Mouse (Mus musculus) forebrain, embryonic 12.5 days (tissue): ENCODE results near the gene Idh3b. TPM values are rescaled to one million over a fixed set of nuclear protein-coding genes. Genes with fewer than 3 reads are reported as not detected.

Source experiments
- ATAC-seq: fragments of 200-750 bp; cut with Nextera tagmentation; 2 replicates; pipeline ENCODE4 v1.8.0; 2017; ENCODE audit warnings: moderate TSS enrichment; ENCODE audit not compliant: low FRiP score
- H3K27ac ChIP-seq: fragments of 300-500 bp; sonication (generic); 2 replicates; pipeline ENCODE4 v1.5.1; 2016; ENCODE audit warnings: mild to moderate bottlenecking
- H3K27me3 ChIP-seq: fragments of 300-500 bp; sonication (generic); 2 replicates; pipeline ENCODE4 v1.6.1; 2016; ENCODE audit warnings: mild to moderate bottlenecking
- H3K36me3 ChIP-seq: fragments of 300-500 bp; sonication (generic); replicated peaks from 2 replicates; pipeline ENCODE4 v1.6.1; 2016; ENCODE audit warnings: mild to moderate bottlenecking
- H3K4me1 ChIP-seq: fragments of 300-500 bp; sonication (generic); 2 replicates; pipeline ENCODE4 v1.6.1; 2016
- H3K4me2 ChIP-seq: fragments of 300-500 bp; sonication (generic); 2 replicates; pipeline ENCODE4 v1.6.1; 2016; ENCODE audit warnings: mild to moderate bottlenecking, moderate library complexity
- H3K4me3 ChIP-seq: fragments of 300-500 bp; sonication (generic); replicated peaks from 2 replicates; pipeline ENCODE4 v1.5.1; 2016; ENCODE audit warnings: mild to moderate bottlenecking
- H3K9ac ChIP-seq: fragments of 300-500 bp; sonication (generic); 2 replicates; pipeline ENCODE4 v1.6.1; 2016; ENCODE audit warnings: mild to moderate bottlenecking
- H3K9me3 ChIP-seq: fragments of 300-500 bp; sonication (generic); 2 replicates; pipeline ENCODE4 v1.6.1; 2016
- WGBS: fragments of 180-500 bp; shearing (Covaris S2); methylation state at CpG from one replicate; pipeline ENCODE4 v1.1.7; 2016; 5-methylcytosine and 5-hydroxymethylcytosine counted together
- polyA plus RNA-seq: library from polyadenylated mRNA; unstranded; fragments of >200 nt; fragmentation: Nextera tagmentation; extraction: Ambion mirVana; gene quantifications from 2 replicates; pipeline ENCODE4 v1.2.1, GENCODE M21; 2016

Idh3b gene
- polyA plus RNA-seq, 1 experiment from 2014 or later = 130 TPM

DNA sequence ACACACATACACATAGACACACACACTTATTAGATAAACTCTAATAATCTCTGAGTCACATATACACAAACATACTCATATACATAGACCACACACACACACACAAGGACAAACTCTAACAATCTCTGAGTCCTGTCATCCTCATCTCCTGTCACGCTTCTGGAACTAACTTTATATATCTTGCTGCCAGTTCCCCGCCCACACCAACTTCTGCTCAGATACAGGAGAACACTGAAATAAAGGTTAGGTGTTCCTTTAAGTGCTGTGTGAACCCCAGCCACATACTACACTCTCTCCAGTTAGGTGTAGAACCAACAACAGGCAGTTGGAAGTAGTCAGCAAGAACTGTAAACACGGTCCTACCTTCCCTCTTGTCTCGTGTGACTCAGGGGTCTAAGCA is 23.5 kb downstream of the Idh3b start:
- 89% methylated on average over 4 of the region's 4 CpGs for WGBS
- Histone ChIP-seq H3K4me1 (no peaks in the 10 kb centered on the region), H3K27ac (no peak overlapping the region)

DNA sequence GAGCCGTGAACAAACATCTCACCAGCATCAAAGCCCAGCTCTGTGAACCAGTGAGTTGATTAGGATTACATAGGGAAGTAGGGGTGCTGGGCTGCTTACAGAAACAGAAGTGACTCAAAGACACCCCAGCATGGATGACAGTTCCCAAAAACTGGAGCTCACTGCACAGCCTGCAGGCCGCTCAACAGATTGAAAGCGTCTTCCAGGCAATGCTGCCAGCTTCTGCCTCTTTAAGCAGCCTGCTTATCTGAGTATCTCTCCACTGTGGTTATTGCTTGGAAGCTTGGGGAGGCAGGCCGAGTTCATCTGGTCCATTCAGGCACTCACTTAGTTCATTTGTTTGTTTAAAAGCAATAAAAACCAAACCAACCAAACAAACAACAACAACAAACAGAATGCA is 27.6 kb downstream of the Idh3b start:
- H3K9me3 ChIP-seq = no peaks in the 10 kb centered on the region
- no peaks in the 10 kb centered on the region for H3K4me1 ChIP-seq
- H3K27ac ChIP-seq = no peak overlapping the region
- ATAC-seq = no peak
- no peak overlapping the region for H3K4me3 ChIP-seq
- 86% methylated on average over 4 of the region's 4 CpGs for WGBS
- no peak overlapping the region for H3K9ac ChIP-seq
- H3K27me3 ChIP-seq = no peaks in the 10 kb centered on the region
- no peaks in the 10 kb centered on the region for H3K36me3 ChIP-seq
- H3K4me2 ChIP-seq = no peak overlapping the region

More for the DNA sequence above, 23.5 kb downstream of the Idh3b start:
- H3K9ac ChIP-seq = no peak overlapping the region
- H3K9me3 ChIP-seq = no peaks in the 10 kb centered on the region
- H3K4me3 ChIP-seq = no peak overlapping the region
- no peak overlapping the region for H3K4me2 ChIP-seq
- no peaks in the 10 kb centered on the region for H3K36me3 ChIP-seq
- H3K27me3 ChIP-seq = no peaks in the 10 kb centered on the region
- no peak for ATAC-seq

DNA sequence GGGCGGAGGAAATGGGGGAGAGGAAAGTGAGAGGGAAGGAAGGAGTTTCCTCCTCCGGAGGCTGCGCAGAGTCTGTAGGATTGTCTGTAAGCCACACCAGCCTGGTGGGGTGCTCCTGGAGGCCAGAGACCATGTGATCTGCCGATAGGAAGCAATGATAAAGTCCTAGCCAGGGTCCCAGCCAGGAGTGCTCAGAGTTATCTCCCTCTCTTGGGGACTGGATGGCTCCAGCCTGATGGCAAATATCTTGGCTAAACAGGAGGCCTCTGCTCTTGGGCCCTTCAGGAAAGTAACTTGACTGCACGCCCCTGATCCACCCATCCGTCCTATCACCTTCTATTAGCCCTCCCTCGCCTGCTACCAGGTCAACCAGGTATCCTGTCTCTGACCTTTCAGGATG is 36.1 kb downstream of the Idh3b start:
- H3K4me2 ChIP-seq = no peak overlapping the region
- no peak overlapping the region for H3K4me3 ChIP-seq
- WGBS = 84% methylated on average over 7 of the region's 7 CpGs
- H3K27ac ChIP-seq = no peak overlapping the region
- H3K27me3 ChIP-seq = no peaks in the 10 kb centered on the region
- H3K4me1 ChIP-seq = no peaks in the 10 kb centered on the region
- H3K36me3 ChIP-seq = no peaks in the 10 kb centered on the region
- no peaks in the 10 kb centered on the region for H3K9me3 ChIP-seq
- no peak overlapping the region for H3K9ac ChIP-seq
- no peak for ATAC-seq

DNA sequence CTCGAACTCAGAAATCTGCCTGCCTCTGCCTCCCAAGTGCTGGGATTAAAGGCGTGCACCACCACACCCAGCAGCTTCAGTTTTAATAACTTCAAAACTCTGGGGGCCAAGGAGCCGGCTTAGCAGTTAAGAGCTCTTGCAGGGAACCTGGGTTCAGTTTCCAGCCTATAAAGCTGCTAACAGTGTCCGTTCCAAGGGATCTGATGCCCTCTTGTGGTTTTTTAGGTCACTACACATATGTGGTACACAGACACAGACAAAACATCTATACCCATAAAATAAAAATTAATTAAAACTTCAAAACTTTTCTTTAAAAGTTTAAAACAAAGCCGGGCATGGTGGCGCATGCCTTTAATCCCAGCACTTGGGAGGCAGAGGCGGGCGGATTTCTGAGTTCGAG is 37.4 kb downstream of the Idh3b start:
- WGBS = 49% methylated on average over 9 of the region's 9 CpGs
- Histone ChIP-seq H3K27ac (no peak overlapping the region), H3K27me3 (no peaks in the 10 kb centered on the region), H3K9ac (no peak overlapping the region), H3K4me3 (no peak overlapping the region), H3K36me3 (no peaks in the 10 kb centered on the region), H3K4me2 (no peak overlapping the region), H3K4me1 (no peaks in the 10 kb centered on the region), H3K9me3 (no peaks in the 10 kb centered on the region)
- no peak for ATAC-seq

Other genes starting within 250 kb of the Idh3b start
- gene Tgm6, start 172.1 kb downstream of the Idh3b start, polyA plus RNA-seq = 0.06 TPM in 2 replicates
- gene Snrpb, start 105.1 kb downstream of the Idh3b start, polyA plus RNA-seq = 577 and 590 TPM in 2 replicates
- not detected in 2 replicates for gene Tmc2, start 89.4 kb downstream of the Idh3b start, polyA plus RNA-seq
- 366 and 374 TPM in 2 replicates for gene Nop56, start 10.1 kb downstream of the Idh3b start, polyA plus RNA-seq
- gene Ebf4, start 10.6 kb upstream of the Idh3b start, polyA plus RNA-seq = 2.7 and 2.9 TPM in 2 replicates
- 26.2 and 28.4 TPM in 2 replicates for gene Cpxm1, start 113.0 kb upstream of the Idh3b start, polyA plus RNA-seq
- gene Gm28372, start 120.7 kb upstream of the Idh3b start, polyA plus RNA-seq = not detected in 2 replicates
- not detected in 2 replicates for gene 1700020A23Rik, start 120.7 kb upstream of the Idh3b start, polyA plus RNA-seq
- 0.15 TPM in 1 of 2 replicates, not detected in the other for gene Tmem239, start 121.9 kb upstream of the Idh3b start, polyA plus RNA-seq
- gene Vps16, start 139.8 kb upstream of the Idh3b start, polyA plus RNA-seq = 133 and 137 TPM in 2 replicates
- 10.9 TPM in 2 replicates for gene Pced1a, start 140.2 kb upstream of the Idh3b start, polyA plus RNA-seq
- 130 and 138 TPM in 2 replicates for gene Ptpra, start 165.7 kb upstream of the Idh3b start, polyA plus RNA-seq